Mouse (Mus musculus) activated CD4-positive, CD25-positive, alpha-beta regulatory T cell, adult 4 months (primary cell): ENCODE measurements around the gene Nf1. TPM values are rescaled to one million over a fixed set of nuclear protein-coding genes. Genes with fewer than 3 reads are reported as not detected.

ENCODE experiments used
- ATAC-seq: one replicate; pipeline ENCODE4 v1.8.0; 2017
- polyA plus RNA-seq, 2 experiments: library from polyadenylated mRNA; unstranded; fragments of 100-300 nt; shearing (Covaris generic); gene quantifications; one replicate each; pipeline ENCODE4 v1.2.1; 2017

Nf1 gene
- polyA plus RNA-seq, 2 experiments from 2014 or later: 1.2 to 1.6 TPM

- ATAC-seq: no peak
Measured at GRCm38 (mm10) chr11:79329585-79329984, 9.9 kb upstream of the Nf1 start.

- ATAC-seq: no peak
Measured at GRCm38 (mm10) chr11:79335077-79335476, 4.4 kb upstream of the Nf1 start.

- no peak for ATAC-seq
Measured at GRCm38 (mm10) chr11:79336722-79337267, 2.7 kb upstream of the Nf1 start.

- ATAC-seq: no peak
Measured at GRCm38 (mm10) chr11:79338621-79339020, 872 bp upstream of the Nf1 start.

- ATAC-seq: peak; percentile 29
Measured at GRCm38 (mm10) chr11:79339808-79340781, 602 bp downstream of the Nf1 start.

GRCm38 (mm10) chr11:79356995-79357394, 17.5 kb downstream of the Nf1 start:
- ATAC-seq: no peak

GRCm38 (mm10) chr11:79357397-79357796, 17.9 kb downstream of the Nf1 start:
- no peak for ATAC-seq

- ATAC-seq: no peak
Measured at GRCm38 (mm10) chr11:79364956-79365355, 25.5 kb downstream of the Nf1 start.

GRCm38 (mm10) chr11:79366284-79366683, 26.8 kb downstream of the Nf1 start:
- ATAC-seq: peak; percentile 43

- no peak for ATAC-seq
Measured at GRCm38 (mm10) chr11:79373031-79373430, 33.5 kb downstream of the Nf1 start.

GRCm38 (mm10) chr11:79398336-79398735, 58.8 kb downstream of the Nf1 start:
- ATAC-seq: peak; percentile 63

GRCm38 (mm10) chr11:79403625-79404319, 64.3 kb downstream of the Nf1 start:
- ATAC-seq: peak; percentile 63

GRCm38 (mm10) chr11:79413761-79414513, 74.4 kb downstream of the Nf1 start:
- no peak for ATAC-seq

- no peak for ATAC-seq
Measured at GRCm38 (mm10) chr11:79422496-79422895, 83.0 kb downstream of the Nf1 start.

- ATAC-seq: no peak
Measured at GRCm38 (mm10) chr11:79426571-79426970, 87.1 kb downstream of the Nf1 start.

GRCm38 (mm10) chr11:79427638-79428037, 88.1 kb downstream of the Nf1 start:
- no peak for ATAC-seq

- no peak for ATAC-seq
Measured at GRCm38 (mm10) chr11:79435252-79435651, 95.8 kb downstream of the Nf1 start.

- ATAC-seq: no peak
Measured at GRCm38 (mm10) chr11:79448361-79448760, 108.9 kb downstream of the Nf1 start.

- no peak for ATAC-seq
Measured at GRCm38 (mm10) chr11:79452966-79453365, 113.5 kb downstream of the Nf1 start.

- no peak for ATAC-seq
Measured at GRCm38 (mm10) chr11:79457928-79458327, 118.4 kb downstream of the Nf1 start.

GRCm38 (mm10) chr11:79459846-79460245, 120.4 kb downstream of the Nf1 start:
- ATAC-seq: no peak

- ATAC-seq: peak; percentile 92
Measured at GRCm38 (mm10) chr11:79460756-79461450, 121.4 kb downstream of the Nf1 start.
